Mouse (Mus musculus) midbrain, embryonic 16.5 days (tissue): ENCODE data around the gene Sft2d2. TPM values are rescaled to one million over a fixed set of nuclear protein-coding genes. Genes with fewer than 3 reads are reported as not detected.
A peak's percentile ranks its signal among the peaks of the same experiment; 100 is the strongest.

Experiments used
- ATAC-seq: fragments of 200-750 bp; cut with Nextera tagmentation; 2 replicates; pipeline ENCODE4 v1.8.0; 2017; ENCODE audit warnings: moderate TSS enrichment
- H3K27ac ChIP-seq: fragments of 300-500 bp; sonication (generic); 2 replicates; pipeline ENCODE4 v1.5.1; 2014; ENCODE audit warnings: mild to moderate bottlenecking, low read length, mixed read lengths
- H3K27me3 ChIP-seq: fragments of 300-500 bp; sonication (generic); 2 replicates; pipeline ENCODE4 v1.6.1; 2014; ENCODE audit warnings: low read depth, low read length, mixed read lengths; ENCODE audit not compliant: control insufficient read depth, insufficient read depth
- H3K36me3 ChIP-seq: fragments of 300-500 bp; sonication (generic); 2 replicates; pipeline ENCODE4 v1.6.1; 2014; ENCODE audit warnings: mild to moderate bottlenecking, low read length, moderate library complexity, mixed read lengths; ENCODE audit not compliant: control insufficient read depth, insufficient read depth
- H3K4me1 ChIP-seq: fragments of 300-500 bp; sonication (generic); 2 replicates; pipeline ENCODE4 v1.6.1; 2014; ENCODE audit warnings: mild to moderate bottlenecking, low read length, mixed read lengths; ENCODE audit not compliant: control insufficient read depth, insufficient read depth
- H3K4me2 ChIP-seq: fragments of 300-500 bp; sonication (generic); 2 replicates; pipeline ENCODE4 v1.6.1; 2014; ENCODE audit warnings: mild to moderate bottlenecking, low read length, mixed read lengths
- H3K4me3 ChIP-seq: fragments of 300-500 bp; sonication (generic); 2 replicates; pipeline ENCODE4 v1.5.1; 2014; ENCODE audit warnings: low read depth, mild to moderate bottlenecking, low read length, moderate library complexity, mixed read lengths
- H3K9ac ChIP-seq: fragments of 300-500 bp; sonication (generic); 2 replicates; pipeline ENCODE4 v1.6.1; 2014; ENCODE audit warnings: low read depth, low read length, mixed read lengths
- H3K9me3 ChIP-seq: fragments of 300-500 bp; sonication (generic); replicated peaks from 2 replicates; pipeline ENCODE4 v1.6.1; 2014; ENCODE audit warnings: mild to moderate bottlenecking, low read length, mixed read lengths; ENCODE audit not compliant: control insufficient read depth, poor library complexity, severe bottlenecking
- WGBS: fragments of 180-500 bp; shearing (Covaris S2); extraction: QIAGEN DNeasy Blood & Tissue Kit; methylation state at CpG from one replicate; pipeline ENCODE4 v1.1.7; 2014; 5-methylcytosine and 5-hydroxymethylcytosine counted together
- polyA plus RNA-seq: library from polyadenylated mRNA; unstranded; fragments of >200 nt; fragmentation: Nextera tagmentation; extraction: Ambion mirVana; gene quantifications from 2 replicates; pipeline ENCODE4 v1.2.1, GENCODE M21; 2015

The Sft2d2 gene
- polyA plus RNA-seq, 1 experiment from 2014 or later, result 5.9 TPM

GRCm38 (mm10) chr1:165133279-165133678, 61.0 kb downstream of the Sft2d2 start:
- no peak overlapping the region for H3K4me2 ChIP-seq
- H3K9me3 ChIP-seq, result no peaks in the 10 kb centered on the region
- no peak for ATAC-seq
- H3K4me1 ChIP-seq, result no peaks in the 10 kb centered on the region
- H3K27ac ChIP-seq, result no peak overlapping the region
- no peak overlapping the region for H3K9ac ChIP-seq
- no peaks in the 10 kb centered on the region for H3K27me3 ChIP-seq
- no peak overlapping the region for H3K4me3 ChIP-seq
- 69% methylated on average over 5 of the region's 5 CpGs for WGBS
- no peaks in the 10 kb centered on the region for H3K36me3 ChIP-seq

- Histone ChIP-seq H3K27ac (no peak overlapping the region), H3K9me3 (no peaks in the 10 kb centered on the region), H3K4me1 (no peaks in the 10 kb centered on the region), H3K4me3 (no peak overlapping the region), H3K36me3 (no peaks in the 10 kb centered on the region), H3K27me3 (no peaks in the 10 kb centered on the region), H3K4me2 (no peak overlapping the region), H3K9ac (no peak overlapping the region)
- peak; percentile 72 for ATAC-seq
- WGBS, result 77% methylated on average over 14 of the region's 14 CpGs
These were observed 61.9 kb downstream of the Sft2d2 start for GRCm38 (mm10) chr1:165132187-165132877.

- Histone ChIP-seq H3K4me3 (no peak overlapping the region), H3K36me3 (no peaks in the 10 kb centered on the region), H3K4me1 (no peaks in the 10 kb centered on the region), H3K9me3 (no peaks in the 10 kb centered on the region), H3K4me2 (no peak overlapping the region), H3K9ac (no peak overlapping the region), H3K27me3 (no peaks in the 10 kb centered on the region), H3K27ac (no peak overlapping the region)
- 63% methylated on average over 5 of the region's 5 CpGs for WGBS
- ATAC-seq, result no peak
These were observed 64.7 kb downstream of the Sft2d2 start for GRCm38 (mm10) chr1:165129573-165129972.

Other genes with a start within 250 kb of the Sft2d2 start
- 0.11 and 0.16 TPM in 2 replicates for gene Tbx19, start 33.7 kb downstream of the Sft2d2 start, polyA plus RNA-seq
- gene Tiprl, start 42.6 kb upstream of the Sft2d2 start, polyA plus RNA-seq, result 146 and 160 TPM in 2 replicates
- gene Gpr161, start 101.4 kb upstream of the Sft2d2 start, polyA plus RNA-seq, result 4.1 and 4.7 TPM in 2 replicates